Mouse (Mus musculus) kidney, adult 10 weeks (tissue): ENCODE data around the gene Olfr291. TPM values are rescaled to one million over a fixed set of nuclear protein-coding genes. Genes with fewer than 3 reads are reported as not detected.

Source experiments
- polyA plus RNA-seq: library from polyadenylated mRNA; stranded (reverse); fragments of 350-450 nt; fragmentation: Illumina TruSeq; extraction: RNeasy Lipid Tissue Mini Kit (QIAGEN cat#74804); gene quantifications from one replicate; pipeline ENCODE4 v1.2.3, GENCODE M21; 2014; ENCODE audit warnings: low read depth, low replicate concordance

Gene Olfr291
- not detected for polyA plus RNA-seq

DNA sequence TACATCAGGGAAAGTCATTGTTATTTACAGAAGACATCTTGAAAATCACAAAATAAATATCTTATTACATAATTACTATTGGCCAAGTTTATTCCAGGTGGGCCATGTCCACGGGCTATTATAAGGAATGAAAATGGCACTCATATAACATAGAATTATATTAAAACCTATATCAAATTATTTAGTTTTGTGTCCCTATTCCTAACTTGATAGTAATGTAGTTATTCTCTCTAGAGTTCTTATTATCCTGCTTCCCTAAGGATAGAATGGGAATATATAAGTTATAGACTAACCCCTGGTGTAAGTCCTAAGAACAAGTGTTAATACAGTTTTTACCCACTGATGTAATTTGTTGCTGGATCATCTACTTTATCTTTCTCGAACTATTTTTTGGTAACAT, at the start of gene Olfr291:
TSS of gene Olfr291 (plus strand) at position 301 of the 400 bp plus-strand sequence.

Other genes starting within 250 kb of the Olfr291 start
- 63.0 TPM for gene Fah, start 246.8 kb upstream of the Olfr291 start, polyA plus RNA-seq
- 301 TPM for gene Zfand6, start 163.6 kb upstream of the Olfr291 start, polyA plus RNA-seq
- not detected for gene Vmn2r65, start 110.6 kb downstream of the Olfr291 start, polyA plus RNA-seq
- gene Vmn2r66, start 158.7 kb downstream of the Olfr291 start, polyA plus RNA-seq: not detected